16 mouse cellular contexts compared by ENCODE assay signal in genomic region chr5:112368666-112369065, GRCm38 (mm10). TPM values are rescaled to one million over a fixed set of nuclear protein-coding genes. Genes with fewer than 3 reads are reported as not detected.
DNase-seq lines count a peak whose midpoint lies in the region; ATAC-seq lines count a peak whose summit lies in the region.
"Had no signal": no experiment of that assay in that cellular context is flagged by ENCODE, and none has a peak within 500 bp of the region (broad histone marks: within the 10 kb centered on the region; RNA-seq: fewer than 3 reads in every experiment).

No protein-coding gene starts in this region.

- H3K27me3 ChIP-seq in midbrain, embryonic 10.5 days (ENCODE audit: low read depth, poor library complexity, severe bottlenecking) = peaks cover 18% of the 10 kb centered on the region
- no peaks in the 10 kb centered on the region for H3K27me3 ChIP-seq in midbrain, embryonic 14.5 days (ENCODE audit: control insufficient read depth, insufficient read depth, low read length)
- H3K27me3 ChIP-seq: CH12.LX; heart, embryonic 15.5 days had no signal

- no peak overlapping the region for H3K9ac ChIP-seq in midbrain, embryonic 14.5 days (replicated peaks; ENCODE audit: low read length)
- H3K9ac ChIP-seq: heart, embryonic 15.5 days had no signal

- H3K4me1 ChIP-seq in midbrain, embryonic 10.5 days = peaks cover 52% of the 10 kb centered on the region
- H3K4me1 ChIP-seq in midbrain, embryonic 14.5 days (ENCODE audit: control insufficient read depth, insufficient read depth, low read length) = peaks cover 40% of the 10 kb centered on the region
- H3K4me1 ChIP-seq: heart, embryonic 15.5 days had no signal

- H3K36me3 ChIP-seq in midbrain, embryonic 10.5 days = peaks cover 85% of the 10 kb centered on the region
- peaks cover 54% of the 10 kb centered on the region for H3K36me3 ChIP-seq in midbrain, embryonic 14.5 days (ENCODE audit: control insufficient read depth, insufficient read depth, low read length)

- ATAC-seq in midbrain, embryonic 14.5 days (ENCODE audit: low FRiP score, low TSS enrichment) = no peak

- no peak overlapping the region for H3K4me2 ChIP-seq in midbrain, embryonic 14.5 days (ENCODE audit: low read length)
- H3K4me2 ChIP-seq: heart, embryonic 15.5 days had no signal

- H3K9me3 ChIP-seq in midbrain, embryonic 10.5 days (replicated peaks) = no peaks in the 10 kb centered on the region
- H3K9me3 ChIP-seq in midbrain, embryonic 14.5 days (ENCODE audit: control insufficient read depth, low read length) = no peaks in the 10 kb centered on the region
- H3K9me3 ChIP-seq: heart, embryonic 15.5 days had no signal

- 0 out of 2 replicates have a peak overlapping the region, but pooled peaks have one; percentile 86 for H3K27ac ChIP-seq in midbrain, embryonic 10.5 days (replicated peaks)
- H3K27ac ChIP-seq in midbrain, embryonic 14.5 days (replicated peaks; ENCODE audit: low read depth, low read length) = no peak overlapping the region
- H3K27ac ChIP-seq: heart, embryonic 15.5 days; macrophage; stomach, postnatal 0 days had no signal

- 93% methylated on average over 10 of the region's 10 CpGs for WGBS in midbrain, embryonic 10.5 days
- 78% methylated on average over 10 of the region's 10 CpGs for WGBS in midbrain, embryonic 14.5 days

- no peak overlapping the region for H3K4me3 ChIP-seq in midbrain, embryonic 10.5 days
- H3K4me3 ChIP-seq in midbrain, embryonic 14.5 days (replicated peaks; ENCODE audit: low read depth, low read length) = no peak overlapping the region
- H3K4me3 ChIP-seq: heart, embryonic 15.5 days had no signal

- DNase-seq in midbrain, embryonic 10.5 days (ENCODE audit: low spot score) = no peak
- no peak for DNase-seq in midbrain, embryonic 14.5 days
- DNase-seq in cerebellum, adult 11 months = peak; percentile 90
- peak; percentile 92 to 95 for DNase-seq in cerebellum, postnatal 10 days
- DNase-seq in retina, embryonic 14.5 days (ENCODE audit: low spot score) = peak; percentile 4
- DNase-seq in frontal cortex, postnatal 36 days (ENCODE audit: low spot score in 2 of 2) = no peak
- DNase-seq in gastrocnemius, postnatal 4 days (ENCODE audit: low spot score in 2 of 2) = no peak
- DNase-seq: gastrocnemius, postnatal 36 days; kidney, adult 11 months; kidney, postnatal 4 days; lung, adult 18-20 months had no signal

RNA-seq across cellular contexts. Expression of gene Gm6583, which starts 12.8 kb away (rescaled TPM):
- 0.26 and 0.34 TPM in 2 replicates for polyA plus RNA-seq in midbrain, embryonic 10.5 days (2016; fragmentation: Nextera tagmentation; extraction: Ambion mirVana)
- 0.12 and 0.26 TPM in 2 replicates for polyA plus RNA-seq in midbrain, embryonic 14.5 days (2014; fragmentation: Nextera tagmentation; extraction: Ambion mirVana)
- not detected for total RNA-seq in gastrocnemius, postnatal 4 days (2021)
- total RNA-seq: CH12.LX; gastrocnemius, postnatal 36 days; left cerebral cortex, adult 18-20 months had no signal

RNA-seq across cellular contexts. Expression of gene Hps4, which starts 25.8 kb away (rescaled TPM):
- polyA plus RNA-seq in midbrain, embryonic 10.5 days (2016; fragmentation: Nextera tagmentation; extraction: Ambion mirVana) = 35.9 and 43.0 TPM in 2 replicates
- polyA plus RNA-seq in midbrain, embryonic 14.5 days (2014; fragmentation: Nextera tagmentation; extraction: Ambion mirVana) = 42.0 and 47.4 TPM in 2 replicates
- total RNA-seq in gastrocnemius, postnatal 4 days (2021) = 1 to 10 TPM; 7.6 to 8.7 TPM

RNA-seq across cellular contexts. Expression of gene Srrd, which starts 25.8 kb away (rescaled TPM):
- 48.7 and 51.0 TPM in 2 replicates for polyA plus RNA-seq in midbrain, embryonic 10.5 days (2016; fragmentation: Nextera tagmentation; extraction: Ambion mirVana)
- polyA plus RNA-seq in midbrain, embryonic 14.5 days (2014; fragmentation: Nextera tagmentation; extraction: Ambion mirVana) = 52.4 and 68.6 TPM in 2 replicates
- 1 to 10 TPM; 7.1 to 8.3 TPM for total RNA-seq in gastrocnemius, postnatal 4 days (2021)

RNA-seq across cellular contexts. Expression of gene Asphd2, which starts 26.0 kb away (rescaled TPM):
- 17.7 and 22.0 TPM in 2 replicates for polyA plus RNA-seq in midbrain, embryonic 10.5 days (2016; fragmentation: Nextera tagmentation; extraction: Ambion mirVana)
- 91.5 and 103 TPM in 2 replicates for polyA plus RNA-seq in midbrain, embryonic 14.5 days (2014; fragmentation: Nextera tagmentation; extraction: Ambion mirVana)
- total RNA-seq in gastrocnemius, postnatal 4 days (2021) = 1 to 10 TPM; 1.5 to 2.1 TPM
- total RNA-seq: CH12.LX had no signal
- polyA plus RNA-seq: macrophage had no signal

RNA-seq across cellular contexts. Expression of gene Tfip11, which starts 42.5 kb away (rescaled TPM):
- polyA plus RNA-seq in midbrain, embryonic 10.5 days (2016; fragmentation: Nextera tagmentation; extraction: Ambion mirVana) = 43.0 and 47.6 TPM in 2 replicates
- polyA plus RNA-seq in midbrain, embryonic 14.5 days (2014; fragmentation: Nextera tagmentation; extraction: Ambion mirVana) = 29.1 and 29.9 TPM in 2 replicates
- 10 to 100 TPM; 20.4 to 21.0 TPM for total RNA-seq in gastrocnemius, postnatal 4 days (2021)

Comparison
In these comparisons a context has a peak if more than half of its experiments do, and no peak if none do; other contexts are left out.
1. DNase-seq: peak in cerebellum, adult 11 months (single experiment), cerebellum, postnatal 10 days (2 of 2) and retina, embryonic 14.5 days (single experiment); none in midbrain, embryonic 10.5 days (single experiment), midbrain, embryonic 14.5 days (single experiment), frontal cortex, postnatal 36 days (0 of 2) and gastrocnemius, postnatal 4 days (0 of 2).